Mouse (Mus musculus) stomach, postnatal 0 days (tissue): ENCODE data around the gene Pan3. TPM values are rescaled to one million over a fixed set of nuclear protein-coding genes. Genes with fewer than 3 reads are reported as not detected.

Source experiments
- ATAC-seq: fragments of 200-750 bp; cut with Nextera tagmentation; 2 replicates; pipeline ENCODE4 v1.8.0; 2017; ENCODE audit not compliant: low FRiP score, low TSS enrichment
- DNase-seq: peaks from one replicate; pipeline ENCODE4 v3.0.0-alpha.2; 2016; ENCODE audit warnings: low spot score
- H3K27ac ChIP-seq: fragments of 300-500 bp; sonication (generic); replicated peaks from 2 replicates; pipeline ENCODE4 v1.5.1; 2014; ENCODE audit warnings: mild to moderate bottlenecking, control low read depth
- H3K27me3 ChIP-seq: fragments of 300-500 bp; sonication (generic); 2 replicates; pipeline ENCODE4 v1.6.1; 2014; ENCODE audit warnings: low read length; ENCODE audit not compliant: control insufficient read depth, insufficient read depth
- H3K36me3 ChIP-seq: fragments of 300-500 bp; sonication (generic); 2 replicates; pipeline ENCODE4 v1.6.1; 2014; ENCODE audit warnings: low read length, mixed read lengths; ENCODE audit not compliant: control insufficient read depth, insufficient read depth
- H3K4me1 ChIP-seq: fragments of 300-500 bp; sonication (generic); replicated peaks from 2 replicates; pipeline ENCODE4 v1.6.1; 2014; ENCODE audit warnings: antibody characterized with exemption; ENCODE audit not compliant: control insufficient read depth, insufficient read depth
- H3K4me2 ChIP-seq: fragments of 300-500 bp; sonication (generic); replicated peaks from 2 replicates; pipeline ENCODE4 v1.6.1; 2014; ENCODE audit warnings: low read depth, mild to moderate bottlenecking, control low read depth, moderate library complexity
- H3K4me3 ChIP-seq: fragments of 300-500 bp; sonication (generic); 2 replicates; pipeline ENCODE4 v1.5.1; 2014; ENCODE audit warnings: low read depth, low read length, control low read depth
- H3K9ac ChIP-seq: fragments of 300-500 bp; sonication (generic); 2 replicates; pipeline ENCODE4 v1.6.1; 2014; ENCODE audit warnings: mild to moderate bottlenecking, low read length, control low read depth, mixed read lengths
- H3K9me3 ChIP-seq: fragments of 300-500 bp; sonication (generic); 2 replicates; pipeline ENCODE4 v1.6.1; 2016; ENCODE audit warnings: low read length; ENCODE audit not compliant: control insufficient read depth
- CTCF ChIP-seq: IDR thresholded peaks from 2 replicates; pipeline ENCODE4 v1.5.1; 2016; ENCODE audit warnings: antibody characterized with exemption, low read depth, mild to moderate bottlenecking, moderate library complexity
- EP300 ChIP-seq: optimal IDR thresholded peaks from 2 replicates; pipeline ENCODE3; 2016; ENCODE audit warnings: antibody characterized with exemption
- WGBS: fragments of 180-500 bp; shearing (Covaris S2); extraction: QIAGEN DNeasy Blood & Tissue Kit; methylation state at CpG from one replicate; pipeline ENCODE4 v1.1.7; 2014; 5-methylcytosine and 5-hydroxymethylcytosine counted together
- polyA plus RNA-seq: library from polyadenylated mRNA; unstranded; fragments of >200 nt; fragmentation: Nextera tagmentation; extraction: Ambion mirVana; gene quantifications from 2 replicates; pipeline ENCODE4 v1.2.1, GENCODE M21; 2015

Gene Pan3
- polyA plus RNA-seq, 1 experiment from 2014 or later: 38.4 TPM

DNA sequence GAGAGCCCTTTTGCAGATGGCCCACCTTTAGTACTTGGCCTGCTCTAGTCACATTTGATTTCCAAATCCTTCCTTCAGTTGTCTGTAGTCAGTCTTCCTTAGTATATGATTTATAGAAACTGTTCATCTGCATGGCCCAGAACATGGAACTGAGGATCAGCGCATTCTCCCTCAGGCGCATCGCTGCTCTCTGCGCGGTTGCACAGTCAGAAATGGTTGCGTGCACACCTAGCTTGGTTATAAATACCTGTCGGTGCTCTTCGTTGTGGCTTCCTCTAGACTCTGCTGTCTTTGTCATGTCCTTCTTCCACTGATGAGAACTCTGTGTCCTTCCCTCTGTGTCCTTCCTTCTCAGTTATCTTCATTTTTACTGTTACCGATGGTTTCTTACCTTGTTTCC, 47.1 kb downstream of the Pan3 start:
- no peaks in the 10 kb centered on the region for H3K4me1 ChIP-seq
- H3K27ac ChIP-seq: no peak overlapping the region
- DNase-seq (no peak), ATAC-seq (no peak)
- H3K4me3 ChIP-seq: no peak overlapping the region
- no peaks in the 10 kb centered on the region for H3K36me3 ChIP-seq
- WGBS: 93% methylated on average over 9 of the region's 9 CpGs
- H3K4me2 ChIP-seq: no peak overlapping the region
- H3K9me3 ChIP-seq: no peaks in the 10 kb centered on the region
- no peak overlapping the region for H3K9ac ChIP-seq
- TF ChIP-seq EP300 (no peak), CTCF (no peak)
- no peaks in the 10 kb centered on the region for H3K27me3 ChIP-seq

GRCm38 (mm10) chr5:147479341-147479740, 49.4 kb downstream of the Pan3 start:
- no peak overlapping the region for H3K9ac ChIP-seq
- no peaks in the 10 kb centered on the region for H3K4me1 ChIP-seq
- WGBS: 93% methylated on average over 2 of the region's 2 CpGs
- no peaks in the 10 kb centered on the region for H3K27me3 ChIP-seq
- ATAC-seq (no peak), DNase-seq (no peak)
- H3K9me3 ChIP-seq: no peaks in the 10 kb centered on the region
- no peaks in the 10 kb centered on the region for H3K36me3 ChIP-seq
- H3K27ac ChIP-seq: no peak overlapping the region
- H3K4me2 ChIP-seq: no peak overlapping the region
- H3K4me3 ChIP-seq: no peak overlapping the region
- no peak for TF ChIP-seq EP300
- TF ChIP-seq CTCF: no peak

DNA sequence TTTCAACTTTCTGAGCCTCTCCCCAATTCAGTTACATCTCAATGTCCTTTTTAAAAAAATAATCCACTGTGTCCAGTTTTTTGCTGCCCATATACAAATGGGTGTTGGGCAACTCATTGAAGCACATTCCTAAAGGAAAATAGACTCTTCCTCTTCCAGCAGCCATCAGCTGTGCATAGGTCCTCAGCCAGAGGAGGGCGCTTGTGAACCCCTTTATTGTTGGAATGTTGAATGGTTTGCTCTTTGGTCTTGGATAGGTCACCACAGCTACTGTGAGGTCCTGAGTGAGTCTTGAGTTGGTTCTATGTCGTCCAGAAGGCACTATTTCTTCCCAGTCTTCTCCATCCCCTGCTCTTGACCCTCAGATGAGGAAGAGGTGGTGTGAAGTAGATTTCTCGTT, 54.2 kb downstream of the Pan3 start:
- no peak for TF ChIP-seq EP300
- TF ChIP-seq CTCF: peak; percentile 57
- no peak for ATAC-seq
- WGBS: 71% methylated on average over 3 of the region's 3 CpGs
- Histone ChIP-seq H3K27ac (no peak overlapping the region), H3K9ac (no peak overlapping the region), H3K36me3 (no peaks in the 10 kb centered on the region), H3K4me3 (no peak overlapping the region), H3K4me1 (no peaks in the 10 kb centered on the region), H3K9me3 (no peaks in the 10 kb centered on the region), H3K27me3 (no peaks in the 10 kb centered on the region), H3K4me2 (no peak overlapping the region)
- DNase-seq: peak; percentile 35

DNA sequence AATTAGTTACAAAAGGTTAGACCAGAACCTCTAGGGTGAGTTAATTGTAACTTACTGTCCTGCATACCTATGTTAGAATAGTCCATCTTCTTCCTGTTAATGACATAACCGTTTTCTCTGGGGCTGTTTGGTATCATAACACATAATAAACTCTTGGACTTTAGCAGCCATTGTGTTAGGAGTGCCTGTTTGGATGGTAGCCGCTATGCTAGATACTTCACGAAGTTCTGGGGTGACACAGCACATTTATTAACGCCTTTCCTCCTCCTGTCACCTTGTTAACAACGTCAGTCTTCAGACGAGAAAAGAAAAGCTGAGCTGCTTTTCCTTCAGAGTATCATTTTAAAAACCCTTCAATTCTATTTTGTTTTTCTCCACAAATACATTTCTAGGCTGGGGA, 59.3 kb downstream of the Pan3 start:
- no peak for ATAC-seq
- H3K4me3 ChIP-seq: no peak overlapping the region
- WGBS: 71% methylated on average over 6 of the region's 6 CpGs

GRCm38 (mm10) chr5:147490907-147491306, 60.9 kb downstream of the Pan3 start:
- Histone ChIP-seq H3K27ac (no peak overlapping the region), H3K4me2 (no peak overlapping the region), H3K27me3 (no peaks in the 10 kb centered on the region), H3K9ac (no peak overlapping the region), H3K36me3 (no peaks in the 10 kb centered on the region), H3K4me3 (no peak overlapping the region), H3K4me1 (no peaks in the 10 kb centered on the region), H3K9me3 (no peaks in the 10 kb centered on the region)
- ATAC-seq (no peak), DNase-seq (no peak)
- WGBS: 83% methylated on average over 5 of the region's 5 CpGs
- TF ChIP-seq EP300 (no peak), CTCF (no peak)

More for the DNA sequence above, 59.3 kb downstream of the Pan3 start:
- no peaks in the 10 kb centered on the region for H3K27me3 ChIP-seq
- DNase-seq: no peak
- no peaks in the 10 kb centered on the region for H3K36me3 ChIP-seq
- no peak overlapping the region for H3K4me2 ChIP-seq
- H3K9me3 ChIP-seq: no peaks in the 10 kb centered on the region
- TF ChIP-seq CTCF (no peak), EP300 (no peak)
- H3K4me1 ChIP-seq: no peaks in the 10 kb centered on the region
- no peak overlapping the region for H3K9ac ChIP-seq
- H3K27ac ChIP-seq: no peak overlapping the region

- no peaks in the 10 kb centered on the region for H3K27me3 ChIP-seq
- 82% methylated on average over 3 of the region's 3 CpGs for WGBS
- H3K9ac ChIP-seq: no peak overlapping the region
Measured at GRCm38 (mm10) chr5:147492511-147492910, 62.5 kb downstream of the Pan3 start.

More at GRCm38 (mm10) chr5:147492511-147492910, 62.5 kb downstream of the Pan3 start:
- no peak overlapping the region for H3K4me2 ChIP-seq
- no peak for TF ChIP-seq CTCF
- TF ChIP-seq EP300: no peak
- H3K27ac ChIP-seq: no peak overlapping the region
- H3K36me3 ChIP-seq: no peaks in the 10 kb centered on the region
- H3K4me1 ChIP-seq: no peaks in the 10 kb centered on the region
- no peaks in the 10 kb centered on the region for H3K9me3 ChIP-seq
- H3K4me3 ChIP-seq: no peak overlapping the region
- ATAC-seq (no peak), DNase-seq (no peak)
